Mouse (Mus musculus) left cerebral cortex, postnatal 4 days (tissue): ENCODE results near the gene Ppp2r2c. TPM values are rescaled to one million over a fixed set of nuclear protein-coding genes. Genes with fewer than 3 reads are reported as not detected.

Source experiments
- DNase-seq: peaks from one replicate; pipeline ENCODE4 v3.0.0-alpha.2; 2022
- intact Hi-C: fragments of 180-260 bp; cut with DNase I; formaldehyde crosslinking; loops from one replicate; pipeline ENCODE4 v1.15.1; 2025
- total RNA-seq, 2 experiments: library from RNA; stranded (reverse); gene quantifications; 2 replicates each; pipeline ENCODE4 v1.2.3; 2021

Ppp2r2c gene
- total RNA-seq, 2 experiments from 2014 or later, result 271 to 272 TPM

GRCm38 (mm10) chr5:36975336-36975735 lies 107.0 kb downstream of the Ppp2r2c start:
- DNase-seq, result no peak

GRCm38 (mm10) chr5:36977809-36978208 lies 109.5 kb downstream of the Ppp2r2c start:
- DNase-seq, result no peak
- intact Hi-C loops, result no loop called here

More at GRCm38 (mm10) chr5:36975336-36975735, 107.0 kb downstream of the Ppp2r2c start:
- intact Hi-C loops, result no loop called here

GRCm38 (mm10) chr5:36979001-36979400 lies 110.7 kb downstream of the Ppp2r2c start:
- no peak for DNase-seq
- intact Hi-C loops, result no loop called here

- no peak for DNase-seq
- intact Hi-C loops, result no loop called here
Measured at GRCm38 (mm10) chr5:36979631-36980030, 111.3 kb downstream of the Ppp2r2c start.

GRCm38 (mm10) chr5:36982271-36982670 lies 114.0 kb downstream of the Ppp2r2c start:
- no peak for DNase-seq
- intact Hi-C loops, result no loop called here

GRCm38 (mm10) chr5:36986617-36987016 lies 118.3 kb downstream of the Ppp2r2c start:
- intact Hi-C loops, result no loop called here
- DNase-seq, result no peak

GRCm38 (mm10) chr5:36988124-36988780 lies 119.9 kb downstream of the Ppp2r2c start:
- DNase-seq, result peak; percentile 21
- intact Hi-C loops, result no loop called here

- DNase-seq, result peak; percentile 98
- intact Hi-C loops, result no loop called here
Measured at GRCm38 (mm10) chr5:36988781-36989624, 120.7 kb downstream of the Ppp2r2c start, which contains the start of gene Wfs1. Gene Wfs1, minus strand, starts transcription at chr5:36989205.

- DNase-seq, result no peak
- intact Hi-C loops, result no loop called here
Measured at GRCm38 (mm10) chr5:36989625-36989977, 121.3 kb downstream of the Ppp2r2c start.

- DNase-seq, result no peak
- intact Hi-C loops, result no loop called here
Measured at GRCm38 (mm10) chr5:36990196-36990595, 121.9 kb downstream of the Ppp2r2c start.

GRCm38 (mm10) chr5:36990631-36991350 lies 122.5 kb downstream of the Ppp2r2c start:
- intact Hi-C loops, result no loop called here
- DNase-seq, result no peak

- intact Hi-C loops, result no loop called here
Measured at GRCm38 (mm10) chr5:36996410-36996809, 128.1 kb downstream of the Ppp2r2c start.

GRCm38 (mm10) chr5:36997996-36998395 lies 129.7 kb downstream of the Ppp2r2c start:
- intact Hi-C loops, result no loop called here
- no peak for DNase-seq

More at GRCm38 (mm10) chr5:36996410-36996809, 128.1 kb downstream of the Ppp2r2c start:
- no peak for DNase-seq

GRCm38 (mm10) chr5:37001002-37001401 lies 132.7 kb downstream of the Ppp2r2c start:
- no peak for DNase-seq
- intact Hi-C loops, result loop anchor here (5.0 kb wide), 2 partner anchors 44 to 164 kb away; no protein-coding TSS in a partner anchor

GRCm38 (mm10) chr5:37002001-37002400 lies 133.7 kb downstream of the Ppp2r2c start:
- intact Hi-C loops, result loop anchor here (5.0 kb wide), 2 partner anchors 45 to 165 kb away; no protein-coding TSS in a partner anchor
- DNase-seq, result peak; percentile 81

Other genes starting within 250 kb of the Ppp2r2c start
- gene D5Ertd579e, start 172.5 kb upstream of the Ppp2r2c start, total RNA-seq, result 10 to 100 TPM; 82.6 to 89.0 TPM
- 10 to 100 TPM; 15.2 to 17.5 TPM for gene Bloc1s4, start 119.9 kb upstream of the Ppp2r2c start, total RNA-seq
- gene Mrfap1, start 71.7 kb upstream of the Ppp2r2c start, total RNA-seq, result 100 to 1,000 TPM; 358 TPM
- 10 to 100 TPM; 13.3 to 13.6 TPM for gene Man2b2, start 37.9 kb upstream of the Ppp2r2c start, total RNA-seq
- gene Wfs1, start 120.7 kb downstream of the Ppp2r2c start, total RNA-seq, result 10 to 100 TPM; 16.3 to 25.7 TPM
- 10 to 100 TPM; 33.2 to 36.8 TPM for gene Gm1043, start 216.9 kb downstream of the Ppp2r2c start, total RNA-seq